Mouse (Mus musculus) CH12.LX (cell line): ENCODE results near the gene Neurog1. TPM values are rescaled to one million over a fixed set of nuclear protein-coding genes. Genes with fewer than 3 reads are reported as not detected.
A peak's percentile ranks its signal among the peaks of the same experiment; 100 is the strongest.

ENCODE experiments used
- DNase-seq: peaks from one replicate; pipeline ENCODE4 v3.0.0-alpha.2; 2013; ENCODE audit errors: extremely low read depth
- H3K27ac ChIP-seq: 2 replicates; pipeline ENCODE4 v1.5.1; 2012; ENCODE audit warnings: low read depth, mild to moderate bottlenecking, control low read depth, moderate library complexity; ENCODE audit not compliant: insufficient read depth
- H3K27me3 ChIP-seq: replicated peaks from 2 replicates; pipeline ENCODE3; 2012; ENCODE audit warnings: inconsistent platforms
- H3K36me3 ChIP-seq, 2 experiments: replicated peaks in 1 of 2; 2 replicates each; pipeline versions ENCODE3 to v1.6.1; 2012; ENCODE audit warnings: inconsistent platforms in 1 of 2, low read length in 1 of 2, mild to moderate bottlenecking in 1 of 2, mixed read lengths in 1 of 2, moderate library complexity in 1 of 2; ENCODE audit not compliant: control insufficient read depth in 1 of 2, insufficient read depth in 1 of 2
- H3K4me1 ChIP-seq, 2 experiments: 2 replicates each; pipeline ENCODE4 v1.6.1; 2012; ENCODE audit warnings: inconsistent platforms in 1 of 2, moderate library complexity in 1 of 2; ENCODE audit not compliant: insufficient read depth in 2 of 2, control insufficient read depth in 1 of 2
- H3K4me2 ChIP-seq: 2 replicates; pipeline ENCODE4 v1.6.1; 2012; ENCODE audit warnings: low read depth, mild to moderate bottlenecking, control low read depth; ENCODE audit not compliant: poor library complexity, insufficient read depth, severe bottlenecking
- H3K4me3 ChIP-seq, 3 experiments: fragments of 150-350 bp in 1 of 3; sonication (generic) in 1 of 3; replicated peaks in 1 of 3; 2 replicates each; pipeline versions ENCODE3 to v1.5.1; 2011 to 2012; ENCODE audit warnings: low read depth in 2 of 3, low read length in 2 of 3, mild to moderate bottlenecking in 2 of 3, moderate library complexity in 2 of 3, control low read depth in 1 of 3, improper control_type of control experiment in 1 of 3, inconsistent platforms in 1 of 3, mixed read lengths in 1 of 3; ENCODE audit not compliant: poor library complexity in 1 of 3
- H3K79me2 ChIP-seq: replicated peaks from 2 replicates; pipeline ENCODE4 v1.6.1; 2012; ENCODE audit warnings: mild to moderate bottlenecking, moderate library complexity; ENCODE audit not compliant: control insufficient read depth, poor library complexity, insufficient read depth, severe bottlenecking; ENCODE audit errors: extremely low read depth
- H3K9ac ChIP-seq: 2 replicates; pipeline ENCODE4 v1.6.1; 2012; ENCODE audit warnings: low read depth, mild to moderate bottlenecking, control low read depth, moderate library complexity; ENCODE audit not compliant: insufficient read depth
- H3K9me3 ChIP-seq: replicated peaks from 2 replicates; pipeline ENCODE3; 2012; ENCODE audit warnings: low read length, inconsistent platforms, mixed read lengths
- CHD1 ChIP-seq: IDR thresholded peaks from 2 replicates; pipeline ENCODE4 v1.6.1; 2012; ENCODE audit warnings: low read depth, low read length, improper control_type of control experiment, inconsistent platforms
- CHD2 ChIP-seq: IDR thresholded peaks from 2 replicates; pipeline ENCODE4 v1.6.1; 2011; ENCODE audit warnings: low read length, improper control_type of control experiment
- E2F4 ChIP-seq: IDR thresholded peaks from 2 replicates; pipeline ENCODE4 v1.6.1; 2011; ENCODE audit warnings: low read depth, low read length, improper control_type of control experiment; ENCODE audit not compliant: insufficient replicate concordance
- EP300 ChIP-seq: IDR thresholded peaks from 2 replicates; pipeline ENCODE4 v1.6.1; 2011; ENCODE audit warnings: low read length, improper control_type of control experiment
- ETS1 ChIP-seq: conservative IDR thresholded peaks from 2 replicates; pipeline ENCODE4 v1.6.1; 2012; ENCODE audit warnings: low read depth, mild to moderate bottlenecking, inconsistent platforms, low read length, improper control_type of control experiment, moderate library complexity
- HCFC1 ChIP-seq: IDR thresholded peaks from 2 replicates; pipeline ENCODE4 v1.6.1; 2012; ENCODE audit warnings: low read depth, mild to moderate bottlenecking, inconsistent platforms, low read length, improper control_type of control experiment
- IRF4 ChIP-seq: IDR thresholded peaks from 2 replicates; pipeline ENCODE4 v1.6.1; 2014; ENCODE audit warnings: low read depth, mild to moderate bottlenecking, inconsistent platforms, low read length, improper control_type of control experiment
- JUN ChIP-seq: IDR thresholded peaks from 2 replicates; pipeline ENCODE4 v1.6.1; 2011; ENCODE audit warnings: low read depth, mild to moderate bottlenecking, low read length, improper control_type of control experiment, moderate library complexity; ENCODE audit not compliant: insufficient read depth
- MAFK ChIP-seq: IDR thresholded peaks from 2 replicates; pipeline ENCODE4 v1.6.1; 2011; ENCODE audit warnings: low read length, improper control_type of control experiment; ENCODE audit not compliant: insufficient replicate concordance
- MAZ ChIP-seq: IDR thresholded peaks from 2 replicates; pipeline ENCODE4 v1.6.1; 2012; ENCODE audit warnings: low read depth, mild to moderate bottlenecking, inconsistent platforms, low read length, improper control_type of control experiment, moderate library complexity
- MEF2A ChIP-seq: IDR thresholded peaks from 2 replicates; pipeline ENCODE4 v1.6.1; 2014; ENCODE audit warnings: low read depth, mild to moderate bottlenecking, inconsistent platforms, low read length, improper control_type of control experiment, borderline replicate concordance
- NELFE ChIP-seq: IDR thresholded peaks from 2 replicates; pipeline ENCODE4 v1.6.1; 2011; ENCODE audit warnings: low read depth, low read length, improper control_type of control experiment
- NRF1 ChIP-seq: IDR thresholded peaks from 2 replicates; pipeline ENCODE4 v1.6.1; 2014; ENCODE audit warnings: low read depth, mild to moderate bottlenecking, inconsistent platforms, low read length, improper control_type of control experiment, moderate library complexity
- POLR2A ChIP-seq: IDR thresholded peaks from 2 replicates; pipeline ENCODE4 v1.6.1; 2011; ENCODE audit warnings: low read depth, mild to moderate bottlenecking, improper control_type of control experiment, low read length
- POLR2AphosphoS2 ChIP-seq: IDR thresholded peaks from 2 replicates; pipeline ENCODE4 v1.6.1; 2011; ENCODE audit warnings: low read depth, low read length, improper control_type of control experiment
- SIN3A ChIP-seq: IDR thresholded peaks from 2 replicates; pipeline ENCODE4 v1.6.1; 2012; ENCODE audit warnings: low read length, improper control_type of control experiment, inconsistent platforms
- SMC3 ChIP-seq: IDR thresholded peaks from 2 replicates; pipeline ENCODE4 v1.6.1; 2011; ENCODE audit warnings: low read depth, low read length, improper control_type of control experiment
- TCF12 ChIP-seq: IDR thresholded peaks from 2 replicates; pipeline ENCODE4 v1.6.1; 2014; ENCODE audit warnings: low read depth, mild to moderate bottlenecking, inconsistent platforms, low read length, improper control_type of control experiment
- UBTF ChIP-seq: IDR thresholded peaks from 2 replicates; pipeline ENCODE4 v1.6.1; 2012; ENCODE audit warnings: low read depth, mild to moderate bottlenecking, inconsistent platforms, low read length, improper control_type of control experiment, moderate library complexity
- USF1 ChIP-seq: IDR thresholded peaks from 2 replicates; pipeline ENCODE4 v1.6.1; 2014; ENCODE audit warnings: low read depth, mild to moderate bottlenecking, inconsistent platforms, low read length, improper control_type of control experiment
- USF2 ChIP-seq: conservative IDR thresholded peaks from 2 replicates; pipeline ENCODE4 v1.6.1; 2011; ENCODE audit warnings: low read depth, low read length, improper control_type of control experiment
- ZC3H11A ChIP-seq: IDR thresholded peaks from 2 replicates; pipeline ENCODE4 v1.6.1; 2012; ENCODE audit warnings: low read depth, mild to moderate bottlenecking, inconsistent platforms, low read length, improper control_type of control experiment
- ZKSCAN1 ChIP-seq: IDR thresholded peaks from 2 replicates; pipeline ENCODE4 v1.6.1; 2012; ENCODE audit warnings: low read depth, inconsistent platforms, low read length, improper control_type of control experiment, borderline replicate concordance
- ZMIZ1 ChIP-seq: IDR thresholded peaks from 2 replicates; pipeline ENCODE4 v1.6.1; 2012; ENCODE audit warnings: low read depth, mild to moderate bottlenecking, inconsistent platforms, low read length, improper control_type of control experiment
- ZNF384 ChIP-seq: IDR thresholded peaks from 2 replicates; pipeline ENCODE4 v1.6.1; 2012; ENCODE audit warnings: low read depth, low read length, improper control_type of control experiment, inconsistent platforms
- dilution Hi-C: fragments of 300-500 bp; cut with MboI; formaldehyde crosslinking; loops from 2 replicates; pipeline ENCODE4 v1.14.3; 2020; ENCODE audit warnings: low sequenced_read_pairs; ENCODE audit not compliant: extremely low pct_unique_long_range_greater_than_20kb, extremely low pct_ligation_motif_present
- in situ Hi-C: fragments of 300-500 bp; cut with MboI; formaldehyde crosslinking; loops from 3 replicates; pipeline ENCODE4 v1.14.3; 2019; ENCODE audit warnings: low sequenced_read_pairs, low pct_ligation_motif_present, low pct_unique_long_range_greater_than_20kb, mixed read lengths
- polyA plus RNA-seq: library from polyadenylated mRNA; unstranded; fragments of >175 nt; gene quantifications from 2 replicates; pipeline ENCODE4 v1.2.1, GENCODE M21; 2012; ENCODE audit warnings: low read depth; ENCODE audit not compliant: insufficient read length
- total RNA-seq, 2 experiments: library from RNA; depleted of rRNA; stranded (reverse); fragments of 300-350 nt in 1 of 2; fragments of >200 nt in 1 of 2; gene quantifications; 2 replicates each; pipeline ENCODE4 v1.2.3; 2012 to 2014

The Neurog1 gene
- total and polyA plus RNA-seq, 3 experiments = not detected

GRCm38 (mm10) chr13:56216090-56216489 is 35.9 kb downstream of the Neurog1 start:
- H3K4me3 ChIP-seq = no peak overlapping the region
- peak overlapping the region; percentile 57 for H3K4me2 ChIP-seq
- no peaks in the 10 kb centered on the region for H3K9me3 ChIP-seq
- H3K4me1 ChIP-seq = peaks cover 25 to 32% of the 10 kb centered on the region in 2 experiments
- H3K36me3 ChIP-seq = no peaks in the 10 kb centered on the region
- no peaks in the 10 kb centered on the region for H3K27me3 ChIP-seq
- DNase-seq = peak; percentile 49
- dilution Hi-C loops = no loop called here
- no peaks in the 10 kb centered on the region for H3K79me2 ChIP-seq
- in situ Hi-C loops = no loop called here
- H3K27ac ChIP-seq = peak overlapping the region; percentile 57; the same call in 1 of the 2 replicates
- no peak overlapping the region for H3K9ac ChIP-seq
- TF ChIP-seq JUN = no peak
- 0 out of 2 replicates have a peak, but pooled peaks have one; percentile 29 for TF ChIP-seq TCF12
- no peak for TF ChIP-seq POLR2AphosphoS2
- no peak for TF ChIP-seq NRF1
- TF ChIP-seq MEF2A = 0 out of 2 replicates have a peak, but pooled peaks have one; percentile 15
- peak; percentile 21; the same call in 1 of the 2 replicates for TF ChIP-seq EP300

GRCm38 (mm10) chr13:56214633-56215032 is 37.3 kb downstream of the Neurog1 start:
- TF ChIP-seq NRF1 (no peak), TCF12 (no peak), IRF4 (0 out of 2 replicates have a peak, but pooled peaks have one; percentile 13), E2F4 (no peak), ZNF384 (peak; percentile 43; the same call in 1 of the 2 replicates), CHD1 (no peak), ETS1 (no peak), MAFK (no peak), USF1 (no peak)
- TF ChIP-seq, all 38 proteins: peak for 2
- Histone ChIP-seq H3K27ac (no peak overlapping the region), H3K4me1 (peaks cover 25 to 32% of the 10 kb centered on the region in 2 experiments), H3K9ac (no peak overlapping the region), H3K27me3 (no peaks in the 10 kb centered on the region), H3K9me3 (no peaks in the 10 kb centered on the region), H3K79me2 (no peaks in the 10 kb centered on the region), H3K4me3 (no peak overlapping the region), H3K4me2 (no peak overlapping the region), H3K36me3 (no peaks in the 10 kb centered on the region)
- in situ Hi-C loops (no loop called here), dilution Hi-C loops (no loop called here)
- no peak for DNase-seq

- no peaks in the 10 kb centered on the region for H3K36me3 ChIP-seq
- dilution Hi-C loops (no loop called here), in situ Hi-C loops (no loop called here)
- no peaks in the 10 kb centered on the region for H3K79me2 ChIP-seq
- no peak overlapping the region for H3K27ac ChIP-seq
- H3K4me3 ChIP-seq = no peak overlapping the region
- H3K4me2 ChIP-seq = no peak overlapping the region
- H3K9ac ChIP-seq = no peak overlapping the region
- no peaks in the 10 kb centered on the region for H3K27me3 ChIP-seq
- H3K9me3 ChIP-seq = no peaks in the 10 kb centered on the region
- peaks cover under 1 to 1% of the 10 kb centered on the region in 2 experiments; a peak in 2 of 4 replicates for H3K4me1 ChIP-seq
- no peak for DNase-seq
- TF ChIP-seq UBTF = no peak
- no peak for TF ChIP-seq USF2
- TF ChIP-seq SMC3 = no peak
- no peak for TF ChIP-seq ZKSCAN1
- no peak for TF ChIP-seq USF1
- no peak for TF ChIP-seq POLR2AphosphoS2
- no peak for TF ChIP-seq POLR2A
- no peak for TF ChIP-seq HCFC1
- TF ChIP-seq SIN3A = no peak
- TF ChIP-seq MAFK = no peak
- no peak for TF ChIP-seq CHD2
- no peak for TF ChIP-seq MEF2A
- no peak for TF ChIP-seq ZMIZ1
- no peak for TF ChIP-seq ETS1
- no peak for TF ChIP-seq NELFE
- TF ChIP-seq ZNF384 = no peak
- no peak for TF ChIP-seq MAZ
- TF ChIP-seq E2F4 = no peak
- no peak for TF ChIP-seq TCF12
- no peak for TF ChIP-seq ZC3H11A
- TF ChIP-seq, all 38 proteins: peak for 0
These were observed 42.9 kb downstream of the Neurog1 start for GRCm38 (mm10) chr13:56209067-56209411.
